Mouse (Mus musculus) liver, embryonic 11.5 days (tissue): Measurements from ENCODE around the gene Cemip. TPM values are rescaled to one million over a fixed set of nuclear protein-coding genes. Genes with fewer than 3 reads are reported as not detected.

Experiments
- ATAC-seq: fragments of 200-750 bp; cut with Nextera tagmentation; replicated peaks from 2 replicates; pipeline ENCODE4 v1.8.0; 2017; ENCODE audit warnings: moderate number of reproducible peaks, mild to moderate bottlenecking, moderate TSS enrichment, moderate library complexity; ENCODE audit not compliant: low FRiP score
- DNase-seq: peaks from one replicate; pipeline ENCODE4 v3.0.0-alpha.2; 2017; ENCODE audit warnings: low spot score
- H3K27ac ChIP-seq: fragments of 300-500 bp; sonication (generic); 2 replicates; pipeline ENCODE4 v1.5.1; 2014; ENCODE audit warnings: mild to moderate bottlenecking, low read depth, low read length, control low read depth
- H3K27me3 ChIP-seq: fragments of 300-500 bp; sonication (generic); replicated peaks from 2 replicates; pipeline ENCODE4 v1.6.1; 2014; ENCODE audit warnings: low read length, mixed read lengths; ENCODE audit not compliant: control insufficient read depth, insufficient read depth
- H3K36me3 ChIP-seq: fragments of 300-500 bp; sonication (generic); 2 replicates; pipeline ENCODE4 v1.6.1; 2014; ENCODE audit warnings: mild to moderate bottlenecking, low read length, moderate library complexity, mixed read lengths; ENCODE audit not compliant: control insufficient read depth, insufficient read depth
- H3K4me1 ChIP-seq: fragments of 300-500 bp; sonication (generic); replicated peaks from 2 replicates; pipeline ENCODE4 v1.6.1; 2014; ENCODE audit warnings: low read length, mixed read lengths; ENCODE audit not compliant: control insufficient read depth, insufficient read depth
- H3K4me2 ChIP-seq: fragments of 300-500 bp; sonication (generic); 2 replicates; pipeline ENCODE4 v1.6.1; 2014; ENCODE audit warnings: mild to moderate bottlenecking, control low read depth, moderate library complexity
- H3K4me3 ChIP-seq: fragments of 300-500 bp; sonication (generic); 2 replicates; pipeline ENCODE4 v1.5.1; 2014; ENCODE audit warnings: low read depth, low read length, control low read depth
- H3K9ac ChIP-seq: fragments of 300-500 bp; sonication (generic); 2 replicates; pipeline ENCODE4 v1.6.1; 2014; ENCODE audit warnings: low read depth, low read length, control low read depth
- H3K9me3 ChIP-seq: fragments of 300-500 bp; sonication (generic); 2 replicates; pipeline ENCODE4 v1.6.1; 2016; ENCODE audit warnings: low read length, inconsistent platforms, mixed read lengths; ENCODE audit not compliant: control insufficient read depth
- WGBS: fragments of 180-500 bp; shearing (Covaris S2); extraction: QIAGEN DNeasy Blood & Tissue Kit; methylation state at CpG from one replicate; pipeline ENCODE4 v1.1.7; 2014; 5-methylcytosine and 5-hydroxymethylcytosine counted together
- polyA plus RNA-seq: library from polyadenylated mRNA; unstranded; fragments of >200 nt; fragmentation: Nextera tagmentation; extraction: Ambion mirVana; gene quantifications from 2 replicates; pipeline ENCODE4 v1.2.1, GENCODE M21; 2014

The Cemip gene
- polyA plus RNA-seq, 1 experiment from 2014 or later: 0.15 TPM

- WGBS: 78% methylated on average over 12 of the region's 12 CpGs
- Histone ChIP-seq H3K9ac (no peak overlapping the region), H3K27me3 (no peaks in the 10 kb centered on the region), H3K4me3 (no peak overlapping the region), H3K9me3 (no peaks in the 10 kb centered on the region), H3K27ac (no peak overlapping the region), H3K4me2 (no peak overlapping the region), H3K4me1 (peaks cover 27% of the 10 kb centered on the region), H3K36me3 (no peaks in the 10 kb centered on the region)
- ATAC-seq (no peak), DNase-seq (no peak)
Measured at GRCm38 (mm10) chr7:84119216-84120105, 33.2 kb upstream of the Cemip start.

GRCm38 (mm10) chr7:84117543-84118122 lies 31.3 kb upstream of the Cemip start:
- ATAC-seq (no peak), DNase-seq (no peak)
- Histone ChIP-seq H3K4me1 (peaks cover 24% of the 10 kb centered on the region), H3K27ac (no peak overlapping the region), H3K9me3 (no peaks in the 10 kb centered on the region), H3K4me2 (no peak overlapping the region), H3K9ac (no peak overlapping the region), H3K36me3 (peaks cover 4% of the 10 kb centered on the region; the same call in 1 of the 2 replicates), H3K27me3 (no peaks in the 10 kb centered on the region), H3K4me3 (no peak overlapping the region)
- 85% methylated on average over 6 of the region's 6 CpGs for WGBS

- Histone ChIP-seq H3K9ac (no peak overlapping the region), H3K4me2 (no peak overlapping the region), H3K36me3 (peaks cover 5% of the 10 kb centered on the region; the same call in 1 of the 2 replicates), H3K4me3 (no peak overlapping the region), H3K4me1 (peaks cover 17% of the 10 kb centered on the region), H3K27me3 (no peaks in the 10 kb centered on the region), H3K9me3 (no peaks in the 10 kb centered on the region), H3K27ac (no peak overlapping the region)
- WGBS: 82% methylated on average over 7 of the region's 7 CpGs
- DNase-seq (no peak), ATAC-seq (no peak)
Measured at GRCm38 (mm10) chr7:84116621-84117542, 30.6 kb upstream of the Cemip start.

DNA sequence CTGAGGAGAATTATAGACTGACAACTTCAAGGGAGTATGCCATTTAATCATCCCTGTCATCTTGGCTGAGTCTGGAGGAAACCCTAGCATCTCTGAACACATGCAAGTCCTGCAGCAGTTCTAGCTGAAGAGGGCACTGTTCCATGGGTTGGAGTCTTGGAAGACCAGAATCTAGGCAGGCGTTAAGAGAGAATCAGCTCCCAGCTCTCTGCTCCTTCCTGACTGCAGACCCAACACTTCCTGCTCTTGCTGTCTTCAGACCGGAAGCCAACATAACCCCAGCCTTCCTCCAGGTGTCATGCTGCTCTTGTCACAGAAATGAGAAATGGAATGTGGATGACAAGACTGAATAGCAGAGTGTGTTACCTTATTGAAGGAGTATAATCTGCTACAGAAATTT lies 29.1 kb upstream of the Cemip start:
- no peak for ATAC-seq
- no peaks in the 10 kb centered on the region for H3K27me3 ChIP-seq
- no peak overlapping the region for H3K4me2 ChIP-seq
- peaks cover 5% of the 10 kb centered on the region; the same call in 1 of the 2 replicates for H3K36me3 ChIP-seq
- no peak overlapping the region for H3K9ac ChIP-seq
- no peak overlapping the region for H3K4me3 ChIP-seq
- no peak overlapping the region for H3K27ac ChIP-seq
- H3K9me3 ChIP-seq: no peaks in the 10 kb centered on the region
- H3K4me1 ChIP-seq: peaks cover 7% of the 10 kb centered on the region
- 55% methylated on average over 2 of the region's 2 CpGs for WGBS
- no peak for DNase-seq

GRCm38 (mm10) chr7:84114775-84115174 lies 28.5 kb upstream of the Cemip start:
- DNase-seq (no peak), ATAC-seq (no peak)
- no peaks in the 10 kb centered on the region for H3K27me3 ChIP-seq
- no peak overlapping the region for H3K4me2 ChIP-seq
- no peak overlapping the region for H3K9ac ChIP-seq
- peaks cover 3% of the 10 kb centered on the region for H3K4me1 ChIP-seq
- H3K36me3 ChIP-seq: peaks cover 5% of the 10 kb centered on the region; the same call in 1 of the 2 replicates
- no peaks in the 10 kb centered on the region for H3K9me3 ChIP-seq
- H3K4me3 ChIP-seq: no peak overlapping the region
- H3K27ac ChIP-seq: no peak overlapping the region
- 87% methylated on average over 3 of the region's 3 CpGs for WGBS

DNA sequence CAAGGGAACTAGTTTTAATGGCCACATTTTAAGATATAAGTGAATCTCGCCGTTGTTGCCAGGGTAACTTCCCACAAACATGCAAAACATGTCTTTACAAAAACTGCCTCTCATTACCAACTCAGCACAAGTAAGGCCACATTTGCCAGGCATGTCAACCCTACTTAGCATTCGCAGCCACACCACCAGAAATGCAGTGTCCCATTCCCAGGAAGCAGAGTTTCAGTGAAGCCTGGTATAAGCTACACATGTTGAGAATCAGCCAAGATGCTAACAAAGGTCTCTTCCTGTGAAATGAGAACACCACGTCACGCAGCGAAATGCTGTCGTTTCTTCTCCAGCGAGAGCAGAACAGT lies 26.7 kb upstream of the Cemip start:
- WGBS: 93% methylated on average over 8 of the region's 8 CpGs
- Histone ChIP-seq H3K9me3 (no peaks in the 10 kb centered on the region), H3K4me2 (no peak overlapping the region), H3K27me3 (no peaks in the 10 kb centered on the region), H3K36me3 (peaks cover 5% of the 10 kb centered on the region; the same call in 1 of the 2 replicates), H3K27ac (no peak overlapping the region), H3K9ac (no peak overlapping the region), H3K4me1 (peaks cover 2% of the 10 kb centered on the region; the same call in 1 of the 2 replicates), H3K4me3 (no peak overlapping the region)
- no peak for ATAC-seq
- no peak for DNase-seq

DNA sequence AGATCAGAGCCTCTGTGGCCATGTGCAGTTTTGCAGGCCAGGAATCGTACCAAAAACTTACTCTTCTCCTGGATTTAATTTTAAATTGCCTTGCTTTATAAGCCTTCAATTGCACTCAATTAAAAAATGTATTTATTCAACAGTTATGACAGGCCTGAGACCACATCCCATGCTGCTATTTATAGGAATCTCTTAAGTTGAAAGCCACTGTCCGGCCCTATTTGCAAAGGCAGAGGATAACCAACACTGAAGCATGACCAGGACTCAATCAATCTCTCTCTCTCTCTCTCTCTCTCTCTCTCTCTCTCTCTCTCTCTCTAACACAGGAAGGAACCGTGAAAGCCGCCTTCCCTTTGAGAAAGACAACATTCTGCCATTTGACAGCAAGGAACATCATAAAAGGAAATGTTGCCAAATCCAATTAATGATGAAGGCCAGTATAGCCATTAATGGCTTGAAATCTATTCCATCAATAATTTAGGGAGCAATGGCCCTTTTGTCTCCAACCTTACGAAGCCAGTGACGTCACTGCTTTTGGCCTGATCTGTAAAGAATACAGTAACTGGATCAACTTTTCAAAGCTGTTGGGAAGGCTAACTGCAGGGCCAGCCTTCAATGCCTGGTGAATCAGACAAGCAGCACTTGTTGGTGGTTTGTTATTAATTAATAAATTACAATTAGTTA lies 26.2 kb upstream of the Cemip start:
- H3K4me1 ChIP-seq: peaks cover 2% of the 10 kb centered on the region; the same call in 1 of the 2 replicates
- DNase-seq (no peak), ATAC-seq (no peak)
- peaks cover 5% of the 10 kb centered on the region; the same call in 1 of the 2 replicates for H3K36me3 ChIP-seq
- H3K9me3 ChIP-seq: no peaks in the 10 kb centered on the region
- H3K27me3 ChIP-seq: no peaks in the 10 kb centered on the region
- 82% methylated on average over 6 of the region's 6 CpGs for WGBS
- H3K4me3 ChIP-seq: no peak overlapping the region
- H3K27ac ChIP-seq: no peak overlapping the region
- no peak overlapping the region for H3K9ac ChIP-seq
- no peak overlapping the region for H3K4me2 ChIP-seq
